Mouse (Mus musculus) ZHBTc4 (cell line): ENCODE measurements around the gene Sltm.

Experiments
- DNase-seq: peaks from one replicate; pipeline ENCODE4 v3.0.0-alpha.2; 2011; ENCODE audit warnings: low read depth, low spot score

The Sltm gene

GRCm38 (mm10) chr9:70551524-70551923 is 9.0 kb downstream of the Sltm start:
- no peak for DNase-seq

GRCm38 (mm10) chr9:70552233-70552632 is 9.7 kb downstream of the Sltm start:
- DNase-seq: peak; percentile 62

DNA sequence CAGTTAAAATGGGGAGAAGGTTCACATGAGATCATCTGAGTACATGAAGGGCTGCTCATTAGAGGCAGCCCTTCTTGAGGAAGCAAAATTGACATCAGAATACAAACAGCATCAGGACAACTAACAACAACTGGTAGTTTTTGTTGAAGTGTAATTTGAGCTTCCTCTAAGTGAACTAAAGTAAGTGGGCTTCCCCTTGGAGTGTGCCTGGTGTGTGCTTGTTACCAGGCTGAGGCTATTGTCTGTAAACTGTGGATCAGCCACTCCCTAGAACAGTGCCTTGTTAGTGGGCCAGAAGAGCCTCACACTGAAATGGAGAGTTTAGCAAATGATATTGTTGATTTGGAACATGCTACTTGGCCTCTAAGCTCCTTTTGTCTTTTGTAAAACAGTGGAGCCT is 12.9 kb downstream of the Sltm start:
- DNase-seq: peak; percentile 66

DNA sequence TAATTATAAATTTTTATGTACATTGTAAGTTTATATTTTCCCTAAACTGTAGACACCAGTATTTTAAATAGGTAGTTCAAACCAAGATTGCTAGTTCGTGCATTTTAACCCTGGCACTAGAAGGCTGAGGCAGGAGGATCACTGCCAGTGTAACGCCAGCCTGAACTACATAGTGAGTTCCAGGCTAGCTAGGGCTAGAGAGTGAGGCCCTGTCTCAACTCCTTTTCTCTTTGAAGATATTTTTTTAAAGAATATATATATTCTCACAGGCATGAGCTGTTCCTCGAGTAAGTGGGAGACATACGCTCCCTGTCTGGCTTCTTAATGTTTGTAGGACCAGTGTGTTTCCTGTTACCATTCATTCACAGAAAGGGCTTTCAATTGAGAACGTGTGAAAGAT is 14.2 kb downstream of the Sltm start:
- no peak for DNase-seq

DNA sequence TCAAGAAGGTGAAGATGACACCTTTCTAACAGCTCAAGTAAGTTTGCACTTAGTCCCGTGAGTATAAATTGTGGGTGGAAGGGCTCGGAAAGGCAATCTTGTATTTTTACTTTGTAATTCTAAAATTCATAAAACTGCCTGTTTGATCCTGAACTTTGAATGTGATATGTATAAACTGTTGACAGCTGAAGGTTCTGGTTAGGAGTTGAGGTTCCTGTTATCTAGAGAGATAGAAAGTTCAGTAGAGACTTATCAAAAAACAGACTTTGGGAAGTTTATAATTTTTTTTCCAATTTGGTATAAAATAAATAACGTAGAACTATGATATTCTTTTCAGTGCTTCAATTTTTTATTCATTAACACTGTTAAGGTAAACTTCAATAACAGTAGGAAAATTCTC is 20.3 kb downstream of the Sltm start:
- no peak for DNase-seq

- DNase-seq: no peak
Observed at GRCm38 (mm10) chr9:70567651-70568050, 25.1 kb downstream of the Sltm start.

DNA sequence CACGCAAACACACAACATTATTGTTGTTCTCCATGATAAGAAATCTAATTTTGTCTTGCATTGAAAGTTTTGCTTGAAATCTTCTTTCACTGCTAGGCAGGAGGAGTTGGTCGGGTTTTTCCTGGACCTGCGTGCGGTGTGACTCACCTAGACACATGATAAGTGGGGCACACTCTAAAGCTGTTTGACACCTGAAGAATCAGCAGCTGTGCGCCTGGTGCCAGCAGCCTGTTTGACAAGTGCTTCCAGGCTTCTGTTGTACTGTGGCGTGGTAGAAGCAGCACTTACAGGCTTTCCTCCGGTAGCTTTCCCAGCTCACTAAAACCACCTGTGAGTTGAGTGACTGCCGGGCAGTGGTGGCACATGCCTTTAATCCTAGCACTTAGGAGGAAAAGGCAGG is 27.8 kb downstream of the Sltm start:
- DNase-seq: no peak

DNA sequence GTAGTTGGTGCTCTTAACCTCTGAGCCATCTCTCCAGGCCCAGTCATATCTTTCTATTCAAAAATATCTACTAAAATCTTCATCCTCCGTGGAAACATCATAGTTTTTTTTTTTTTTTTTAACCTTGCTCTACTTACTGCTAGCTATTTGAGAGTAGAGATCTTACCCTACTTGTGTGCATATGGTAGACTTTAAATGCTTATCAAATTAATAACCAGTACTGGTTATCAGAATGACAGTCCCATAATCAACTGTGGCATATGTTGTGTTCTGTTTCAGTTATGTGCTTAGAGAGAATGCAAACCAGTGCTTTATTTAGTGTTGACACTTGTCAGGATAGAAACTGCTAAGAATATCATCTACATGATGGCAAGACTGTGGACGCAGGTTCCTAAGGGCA is 35.6 kb downstream of the Sltm start:
- DNase-seq: no peak

GRCm38 (mm10) chr9:70580956-70581355 is 38.4 kb downstream of the Sltm start:
- DNase-seq: no peak

- DNase-seq: no peak
Observed at GRCm38 (mm10) chr9:70584641-70585040, 42.1 kb downstream of the Sltm start.

DNA sequence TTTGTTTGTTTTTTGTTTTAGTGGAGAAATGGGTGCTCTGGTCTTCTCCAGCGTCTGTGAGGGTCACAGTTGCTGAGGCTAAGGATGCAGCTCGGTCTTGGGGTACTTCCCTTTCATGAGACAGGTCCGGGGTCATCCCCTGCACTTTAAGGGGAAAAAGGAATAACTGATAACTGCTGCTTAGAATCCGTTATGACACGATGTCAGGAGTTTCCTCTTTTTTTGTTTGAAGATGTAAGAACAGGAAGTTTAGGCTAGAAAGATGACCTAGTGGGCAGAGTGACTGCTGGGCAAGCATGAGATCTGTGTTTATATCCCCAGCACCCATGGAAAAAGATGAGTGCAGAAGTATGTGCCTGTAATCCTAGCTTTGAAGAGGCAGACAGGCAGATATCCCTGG is 42.6 kb downstream of the Sltm start:
- no peak for DNase-seq

DNA sequence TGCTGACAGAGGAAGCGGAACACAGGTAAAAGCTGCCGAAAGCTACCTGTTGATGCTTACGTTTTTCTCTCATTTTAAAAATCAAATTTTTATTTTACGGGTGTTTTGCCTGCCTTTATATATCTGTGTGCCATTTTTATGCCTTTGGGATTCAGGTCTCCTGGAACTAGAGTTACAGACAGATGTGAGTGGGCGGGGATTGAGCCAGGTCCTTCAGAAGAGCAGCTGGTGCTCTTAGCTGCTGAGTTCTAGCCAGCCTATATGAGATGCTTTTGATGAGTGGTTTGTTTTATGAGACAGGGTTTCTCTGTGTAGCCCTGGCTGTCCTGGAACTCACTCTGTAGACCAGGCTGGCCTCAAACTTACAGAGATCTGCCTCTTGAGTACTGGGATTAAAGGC is 44.6 kb downstream of the Sltm start:
- no peak for DNase-seq

DNA sequence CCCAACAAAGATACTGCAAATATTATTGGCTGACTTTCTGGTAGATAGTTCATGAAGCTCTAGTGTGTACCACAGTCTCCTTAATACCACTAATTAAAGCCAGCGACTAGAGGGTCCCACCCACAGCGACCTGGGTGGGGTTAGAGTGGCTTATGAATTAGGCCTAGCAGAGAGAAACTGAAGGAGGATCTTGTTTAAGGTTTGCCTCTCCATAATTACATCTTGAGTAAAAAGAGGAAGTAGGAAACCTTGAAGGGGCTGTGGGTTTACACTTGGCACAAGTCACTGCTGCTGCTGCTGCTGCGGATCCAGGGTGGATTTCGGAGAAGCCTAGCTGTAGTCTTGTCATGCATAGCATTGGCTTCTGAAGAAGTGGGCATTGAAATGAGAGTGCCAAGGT is 48.2 kb downstream of the Sltm start:
- DNase-seq: no peak

- no peak for DNase-seq
Observed at GRCm38 (mm10) chr9:70591486-70591885, 48.9 kb downstream of the Sltm start.

- no peak for DNase-seq
Observed at GRCm38 (mm10) chr9:70598271-70598670, 55.7 kb downstream of the Sltm start.

DNA sequence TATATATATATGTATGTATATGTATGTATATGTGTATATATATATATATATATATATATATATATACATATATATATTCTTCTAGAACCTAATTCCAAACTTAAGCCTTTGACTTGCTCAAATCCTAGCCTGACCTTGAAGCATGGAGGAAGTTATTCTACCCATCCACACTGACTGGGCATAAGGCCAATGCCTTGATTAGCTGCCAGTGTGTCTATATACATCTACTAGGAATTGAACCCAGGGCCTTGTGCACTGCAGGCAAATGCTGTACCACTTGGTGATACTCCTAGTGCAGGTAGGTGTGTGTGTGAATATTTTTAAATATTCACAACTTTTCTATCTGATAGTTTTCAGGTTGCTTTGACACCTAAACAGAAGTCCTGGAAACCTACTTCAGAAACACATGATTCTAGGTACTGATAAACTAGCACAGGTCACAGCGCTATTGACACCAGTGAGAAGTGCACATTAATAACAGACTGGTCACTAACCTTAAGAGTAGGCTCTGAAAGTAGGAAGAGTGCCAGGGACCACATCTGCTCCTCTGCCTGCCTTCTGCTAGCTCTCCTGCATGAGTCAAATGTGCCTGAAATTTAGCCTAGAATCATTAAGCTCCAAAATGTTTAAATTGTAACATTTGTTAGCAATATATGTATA is 59.8 kb downstream of the Sltm start:
- DNase-seq: no peak

- no peak for DNase-seq
Observed at GRCm38 (mm10) chr9:70611026-70611673, 68.6 kb downstream of the Sltm start.

DNA sequence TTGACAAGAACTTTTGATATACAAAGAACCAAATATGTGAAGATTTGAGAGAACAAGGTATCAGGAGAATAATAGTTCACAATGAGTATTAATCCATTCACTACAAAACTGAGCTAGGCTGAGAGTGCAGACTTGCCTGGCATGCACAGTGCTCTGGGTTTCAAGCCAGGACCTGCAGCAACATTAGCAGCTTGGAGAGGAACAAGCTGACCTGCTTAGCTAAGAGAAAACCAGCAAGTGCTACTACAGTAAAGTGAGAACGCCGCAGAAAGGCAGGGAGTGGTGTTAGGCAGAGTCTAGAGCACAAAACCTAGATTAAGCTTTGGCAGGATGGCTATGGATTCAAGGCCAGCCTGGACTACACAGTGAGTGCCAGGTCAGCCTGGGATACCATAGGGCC is 87.2 kb downstream of the Sltm start:
- peak; percentile 4 for DNase-seq

DNA sequence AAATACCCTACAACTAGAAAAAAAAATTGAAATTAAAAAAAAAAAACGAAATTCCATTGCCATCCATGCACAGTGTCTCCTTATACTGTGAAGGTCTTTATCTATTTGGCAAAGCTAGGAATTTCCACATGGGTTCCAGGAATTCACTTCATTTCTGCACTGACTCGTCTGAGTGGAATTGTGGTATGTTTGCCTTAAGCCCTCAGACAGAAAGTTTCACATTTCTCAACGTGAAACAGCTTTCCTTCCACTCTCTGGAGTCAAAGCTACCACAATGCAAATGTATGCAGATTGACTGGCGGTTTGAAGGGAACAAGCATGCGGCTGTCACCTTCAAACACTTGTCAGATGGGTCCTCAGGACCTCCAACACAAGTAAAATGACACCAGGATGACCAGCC is 89.1 kb downstream of the Sltm start:
- DNase-seq: peak; percentile 8

DNA sequence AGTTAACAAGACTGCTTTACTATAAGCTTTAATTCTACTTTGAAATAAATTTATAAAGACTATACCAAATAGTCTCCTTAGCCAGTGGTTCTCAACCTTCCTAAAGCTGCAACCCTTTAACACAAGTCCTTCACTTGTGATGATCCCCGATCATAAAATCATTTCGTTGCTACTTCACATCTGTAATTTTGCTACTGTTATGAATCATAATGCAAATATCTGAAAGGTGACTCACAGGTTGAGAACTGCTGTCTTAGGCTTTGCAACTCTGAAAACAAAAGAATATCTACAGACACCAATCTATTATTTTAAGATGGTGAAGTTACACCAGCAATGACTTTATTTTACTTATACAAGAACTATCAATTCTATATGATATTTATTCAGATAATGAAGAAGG is 94.2 kb downstream of the Sltm start:
- DNase-seq: no peak
